Mouse (Mus musculus): Measurements from ENCODE around the gene Tnr. TPM values are rescaled to one million over a fixed set of nuclear protein-coding genes. Genes with fewer than 3 reads are reported as not detected.

Tnr gene
- polyA plus RNA-seq, 1 experiment from 2014 or later, result not detected

GRCm38 (mm10) chr1:159629822-159630589 lies 106.4 kb downstream of the Tnr start:
- Histone ChIP-seq H3K36me3 (ENCODE audit: control insufficient read depth, insufficient read depth, low read length) (no peaks in the 10 kb centered on the region), H3K9me3 (ENCODE audit: control insufficient read depth, low read length) (no peaks in the 10 kb centered on the region), H3K27ac (replicated peaks in 1 of 2; ENCODE audit: control insufficient read depth in 1 of 2, insufficient read depth in 1 of 2, low read depth in 2 of 2, low read length in 2 of 2) (no peak overlapping the region), H3K4me3 (ENCODE audit: control insufficient read depth in 1 of 2, insufficient read depth in 1 of 2, low read depth in 1 of 2, low read length in 2 of 2) (no peak overlapping the region), H3K4me1 (ENCODE audit: control insufficient read depth in 2 of 2, insufficient read depth in 2 of 2, low read length in 2 of 2) (no peaks in the 10 kb centered on the region), H3K9ac (ENCODE audit: low read length) (no peak overlapping the region), H3K4me2 (ENCODE audit: low read length) (no peak overlapping the region), H3K27me3 (ENCODE audit: control insufficient read depth, insufficient read depth, low read length) (no peaks in the 10 kb centered on the region)
- no peak for ATAC-seq (ENCODE audit: insufficient number of reproducible peaks, insufficient read depth, low FRiP score, low read depth)
- 70% methylated on average over 5 of the region's 5 CpGs for WGBS

GRCm38 (mm10) chr1:159632558-159632957 lies 109.0 kb downstream of the Tnr start:
- H3K4me1 ChIP-seq (ENCODE audit: control insufficient read depth in 2 of 2, insufficient read depth in 2 of 2, low read length in 2 of 2), result no peaks in the 10 kb centered on the region
- H3K27me3 ChIP-seq (ENCODE audit: control insufficient read depth, insufficient read depth, low read length), result no peaks in the 10 kb centered on the region
- no peaks in the 10 kb centered on the region for H3K9me3 ChIP-seq (ENCODE audit: control insufficient read depth, low read length)
- no peak overlapping the region for H3K27ac ChIP-seq (replicated peaks in 1 of 2; ENCODE audit: control insufficient read depth in 1 of 2, insufficient read depth in 1 of 2, low read depth in 2 of 2, low read length in 2 of 2)
- no peak overlapping the region for H3K9ac ChIP-seq (ENCODE audit: low read length)
- no peak for ATAC-seq (ENCODE audit: insufficient number of reproducible peaks, insufficient read depth, low FRiP score, low read depth)
- no peak overlapping the region for H3K4me2 ChIP-seq (ENCODE audit: low read length)
- WGBS, result 60% methylated on average over 3 of the region's 3 CpGs
- H3K4me3 ChIP-seq (ENCODE audit: control insufficient read depth in 1 of 2, insufficient read depth in 1 of 2, low read depth in 1 of 2, low read length in 2 of 2), result no peak overlapping the region
- H3K36me3 ChIP-seq (ENCODE audit: control insufficient read depth, insufficient read depth, low read length), result no peaks in the 10 kb centered on the region

- Histone ChIP-seq H3K4me1 (ENCODE audit: control insufficient read depth in 2 of 2, insufficient read depth in 2 of 2, low read length in 2 of 2) (no peaks in the 10 kb centered on the region), H3K27ac (replicated peaks in 1 of 2; ENCODE audit: control insufficient read depth in 1 of 2, insufficient read depth in 1 of 2, low read depth in 2 of 2, low read length in 2 of 2) (no peak overlapping the region), H3K9me3 (ENCODE audit: control insufficient read depth, low read length) (no peaks in the 10 kb centered on the region), H3K4me2 (ENCODE audit: low read length) (no peak overlapping the region), H3K4me3 (ENCODE audit: control insufficient read depth in 1 of 2, insufficient read depth in 1 of 2, low read depth in 1 of 2, low read length in 2 of 2) (no peak overlapping the region), H3K36me3 (ENCODE audit: control insufficient read depth, insufficient read depth, low read length) (no peaks in the 10 kb centered on the region), H3K9ac (ENCODE audit: low read length) (no peak overlapping the region), H3K27me3 (ENCODE audit: control insufficient read depth, insufficient read depth, low read length) (no peaks in the 10 kb centered on the region)
- no peak for ATAC-seq (ENCODE audit: insufficient number of reproducible peaks, insufficient read depth, low FRiP score, low read depth)
- 89% methylated on average over 4 of the region's 4 CpGs for WGBS
These were observed 115.8 kb downstream of the Tnr start for GRCm38 (mm10) chr1:159639408-159639807.

GRCm38 (mm10) chr1:159645719-159646118 lies 122.2 kb downstream of the Tnr start:
- H3K9ac ChIP-seq (ENCODE audit: low read length), result no peak overlapping the region
- no peaks in the 10 kb centered on the region for H3K4me1 ChIP-seq (ENCODE audit: control insufficient read depth in 2 of 2, insufficient read depth in 2 of 2, low read length in 2 of 2)
- 75% methylated on average over 4 of the region's 4 CpGs for WGBS
- no peaks in the 10 kb centered on the region for H3K27me3 ChIP-seq (ENCODE audit: control insufficient read depth, insufficient read depth, low read length)
- no peaks in the 10 kb centered on the region for H3K9me3 ChIP-seq (ENCODE audit: control insufficient read depth, low read length)
- H3K36me3 ChIP-seq (ENCODE audit: control insufficient read depth, insufficient read depth, low read length), result no peaks in the 10 kb centered on the region
- no peak for ATAC-seq (ENCODE audit: insufficient number of reproducible peaks, insufficient read depth, low FRiP score, low read depth)
- H3K4me3 ChIP-seq (ENCODE audit: control insufficient read depth in 1 of 2, insufficient read depth in 1 of 2, low read depth in 1 of 2, low read length in 2 of 2), result no peak overlapping the region
- H3K4me2 ChIP-seq (ENCODE audit: low read length), result no peak overlapping the region
- H3K27ac ChIP-seq (replicated peaks in 1 of 2; ENCODE audit: control insufficient read depth in 1 of 2, insufficient read depth in 1 of 2, low read depth in 2 of 2, low read length in 2 of 2), result no peak overlapping the region

DNA sequence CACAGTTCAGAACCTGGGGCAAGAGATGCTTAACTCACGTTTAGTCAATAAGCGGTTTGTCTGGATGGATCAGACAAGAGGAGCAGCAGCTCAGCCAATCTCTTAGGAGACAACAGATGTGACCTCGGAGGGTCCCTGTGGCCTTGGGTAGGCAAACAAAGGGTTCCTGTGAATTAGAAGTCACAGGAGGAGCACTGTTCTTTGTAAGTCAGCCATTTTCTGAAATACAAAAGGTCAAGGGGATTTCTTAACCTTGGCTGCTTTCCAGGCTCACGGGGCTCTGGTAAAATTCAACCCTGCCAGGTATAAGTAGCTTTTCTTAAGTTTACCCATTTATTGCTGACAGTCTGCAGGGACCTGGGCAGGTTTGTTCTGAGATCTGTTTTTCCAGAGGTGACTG lies 126.9 kb downstream of the Tnr start:
- Histone ChIP-seq H3K27ac (replicated peaks in 1 of 2; ENCODE audit: control insufficient read depth in 1 of 2, insufficient read depth in 1 of 2, low read depth in 2 of 2, low read length in 2 of 2) (no peak overlapping the region), H3K27me3 (ENCODE audit: control insufficient read depth, insufficient read depth, low read length) (no peaks in the 10 kb centered on the region), H3K4me1 (ENCODE audit: control insufficient read depth in 2 of 2, insufficient read depth in 2 of 2, low read length in 2 of 2) (no peaks in the 10 kb centered on the region), H3K9me3 (ENCODE audit: control insufficient read depth, low read length) (no peaks in the 10 kb centered on the region), H3K4me2 (ENCODE audit: low read length) (no peak overlapping the region), H3K9ac (ENCODE audit: low read length) (no peak overlapping the region), H3K36me3 (ENCODE audit: control insufficient read depth, insufficient read depth, low read length) (no peaks in the 10 kb centered on the region), H3K4me3 (ENCODE audit: control insufficient read depth in 1 of 2, insufficient read depth in 1 of 2, low read depth in 1 of 2, low read length in 2 of 2) (no peak overlapping the region)
- ATAC-seq (ENCODE audit: insufficient number of reproducible peaks, insufficient read depth, low FRiP score, low read depth), result no peak
- 54% methylated on average over 4 of the region's 4 CpGs for WGBS

- no peaks in the 10 kb centered on the region for H3K9me3 ChIP-seq (ENCODE audit: control insufficient read depth, low read length)
- WGBS, result 67% methylated on average over 3 of the region's 3 CpGs
- H3K36me3 ChIP-seq (ENCODE audit: control insufficient read depth, insufficient read depth, low read length), result no peaks in the 10 kb centered on the region
- no peaks in the 10 kb centered on the region for H3K27me3 ChIP-seq (ENCODE audit: control insufficient read depth, insufficient read depth, low read length)
- H3K4me1 ChIP-seq (ENCODE audit: control insufficient read depth in 2 of 2, insufficient read depth in 2 of 2, low read length in 2 of 2), result peaks cover 5 to 8% of the 10 kb centered on the region in 2 experiments; a peak in 3 of 4 replicates
- no peak for ATAC-seq (ENCODE audit: insufficient number of reproducible peaks, insufficient read depth, low FRiP score, low read depth)
- no peak overlapping the region for H3K4me2 ChIP-seq (ENCODE audit: low read length)
- H3K4me3 ChIP-seq (ENCODE audit: control insufficient read depth in 1 of 2, insufficient read depth in 1 of 2, low read depth in 1 of 2, low read length in 2 of 2), result no peak overlapping the region
- H3K27ac ChIP-seq (replicated peaks in 1 of 2; ENCODE audit: control insufficient read depth in 1 of 2, insufficient read depth in 1 of 2, low read depth in 2 of 2, low read length in 2 of 2), result no peak overlapping the region
- no peak overlapping the region for H3K9ac ChIP-seq (ENCODE audit: low read length)
These were observed 131.7 kb downstream of the Tnr start for GRCm38 (mm10) chr1:159655241-159655640.

DNA sequence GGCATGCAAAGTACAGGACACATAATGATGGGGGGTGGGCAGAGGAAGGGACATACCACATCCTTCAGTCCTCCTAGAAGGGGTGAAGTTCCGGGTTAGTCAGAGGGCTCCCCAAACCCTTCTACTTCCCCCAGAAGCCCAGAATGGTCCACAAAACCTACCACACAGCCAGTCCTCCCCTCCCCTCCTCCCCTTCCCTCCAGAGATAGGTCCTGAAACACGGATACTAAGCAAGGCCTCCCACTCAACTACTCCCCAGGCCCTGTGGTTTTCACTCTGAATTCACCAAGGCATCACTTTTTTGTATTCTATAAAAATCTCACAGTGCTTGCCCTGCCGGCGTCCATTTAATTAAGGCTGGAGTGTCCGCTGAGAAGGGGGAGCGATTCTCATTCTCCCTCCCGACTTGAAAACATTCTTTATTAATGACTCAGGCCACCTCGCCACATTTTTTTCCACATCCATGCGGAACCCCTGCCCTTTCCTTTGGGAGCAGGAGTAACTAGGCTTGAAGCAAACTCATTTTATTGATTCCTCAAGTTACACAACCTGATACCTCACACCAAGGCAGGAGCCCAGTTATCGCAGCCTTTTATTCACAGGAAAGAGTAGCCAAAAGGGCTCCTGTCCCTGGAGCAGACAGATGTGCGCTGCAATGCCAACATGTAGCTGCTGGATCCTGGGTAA lies 134.4 kb downstream of the Tnr start:
- no peaks in the 10 kb centered on the region for H3K36me3 ChIP-seq (ENCODE audit: control insufficient read depth, insufficient read depth, low read length)
- H3K27me3 ChIP-seq (ENCODE audit: control insufficient read depth, insufficient read depth, low read length), result no peaks in the 10 kb centered on the region
- no peak overlapping the region for H3K9ac ChIP-seq (ENCODE audit: low read length)
- H3K4me2 ChIP-seq (ENCODE audit: low read length), result no peak overlapping the region
- no peak for ATAC-seq (ENCODE audit: insufficient number of reproducible peaks, insufficient read depth, low FRiP score, low read depth)
- no peak overlapping the region for H3K27ac ChIP-seq (replicated peaks in 1 of 2; ENCODE audit: control insufficient read depth in 1 of 2, insufficient read depth in 1 of 2, low read depth in 2 of 2, low read length in 2 of 2)
- peaks cover 7 to 10% of the 10 kb centered on the region in 2 experiments; a peak in 3 of 4 replicates for H3K4me1 ChIP-seq (ENCODE audit: control insufficient read depth in 2 of 2, insufficient read depth in 2 of 2, low read length in 2 of 2)
- no peaks in the 10 kb centered on the region for H3K9me3 ChIP-seq (ENCODE audit: control insufficient read depth, low read length)
- no peak overlapping the region for H3K4me3 ChIP-seq (ENCODE audit: control insufficient read depth in 1 of 2, insufficient read depth in 1 of 2, low read depth in 1 of 2, low read length in 2 of 2)
- WGBS, result 56% methylated on average over 11 of the region's 11 CpGs
